Mouse (Mus musculus): Measurements from ENCODE around the gene Ppp1cc. TPM values are rescaled to one million over a fixed set of nuclear protein-coding genes. Genes with fewer than 3 reads are reported as not detected.

The Ppp1cc gene
- total RNA-seq, 1 experiment, result 265 TPM

DNA sequence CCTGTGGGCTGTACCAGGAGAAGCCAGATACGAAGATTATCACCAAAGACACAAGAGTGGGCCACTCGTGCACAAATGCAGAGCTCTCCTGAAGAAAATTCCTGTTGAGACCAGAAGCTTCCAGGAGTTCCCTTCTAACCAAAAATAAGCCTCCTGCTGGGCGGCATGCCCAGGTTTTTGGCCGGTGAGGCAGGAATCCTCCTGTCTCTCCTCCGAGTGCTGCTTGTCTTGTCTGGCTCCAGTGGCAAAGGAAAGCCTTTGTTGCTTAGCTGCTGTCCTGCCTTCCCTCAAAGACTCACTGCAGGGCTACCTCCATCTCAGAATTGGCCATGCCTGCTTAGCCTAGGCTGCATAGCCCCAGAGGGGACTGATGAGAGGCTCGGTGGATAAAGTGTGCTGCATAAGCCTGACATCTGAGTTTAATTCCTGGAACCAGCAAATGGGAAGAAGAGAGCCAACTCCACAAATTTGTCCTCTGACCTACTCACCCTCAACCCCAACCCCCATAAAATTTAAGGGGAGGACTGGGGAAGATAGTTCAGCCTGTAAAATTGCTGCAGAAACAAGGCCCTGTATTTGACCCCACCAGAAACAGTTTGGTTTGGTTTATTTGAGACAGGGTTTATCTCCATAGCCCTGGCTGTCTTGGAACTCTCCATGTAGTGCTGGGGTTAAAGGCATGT, 7.3 kb downstream of the Ppp1cc start:
- no peak for TF ChIP-seq HCFC1 (IDR thresholded peaks at IDR 0.05; ENCODE audit: borderline replicate concordance, insufficient read depth, low read length)
- TF ChIP-seq MAFK (IDR thresholded peaks at IDR 0.05; ENCODE audit: insufficient read depth, low read depth, low read length), result no peak
- no peak for TF ChIP-seq ZNF384 (IDR thresholded peaks at IDR 0.05; ENCODE audit: low read depth, low read length)
- no peak for TF ChIP-seq ZC3H11A (IDR thresholded peaks at IDR 0.05; ENCODE audit: borderline replicate concordance, low read depth, low read length)
- no peak for TF ChIP-seq CHD2 (IDR thresholded peaks at IDR 0.05; ENCODE audit: low read depth, low read length)
- peaks cover 78% of the 10 kb centered on the region for H3K36me3 ChIP-seq (ENCODE audit: control insufficient read depth, insufficient read depth, low read length, poor library complexity, severe bottlenecking)
- no peak overlapping the region for H3K4me3 ChIP-seq (ENCODE audit: insufficient read depth in 1 of 2, low read depth in 1 of 2, low read length in 2 of 2, poor library complexity in 1 of 2, severe bottlenecking in 1 of 2)
- H3K4me1 ChIP-seq (ENCODE audit: control insufficient read depth in 2 of 2, insufficient read depth in 2 of 2, low read length in 2 of 2, poor library complexity in 1 of 2), result peaks cover 4 to 30% of the 10 kb centered on the region in 2 experiments
- no peak for DNase-seq (ENCODE audit: low read depth, low spot score)
- H3K9me3 ChIP-seq (ENCODE audit: control insufficient read depth, insufficient read depth, low read depth, low read length), result no peaks in the 10 kb centered on the region
- in situ Hi-C loops (cut with MboI; ENCODE audit: low sequenced_read_pairs in 2 of 2, unreplicated experiment in 2 of 2), result no loop called here
- H3K9ac ChIP-seq (ENCODE audit: insufficient read depth, low read depth, low read length, poor library complexity, severe bottlenecking), result no peak overlapping the region
- H3K27ac ChIP-seq (ENCODE audit: insufficient read depth, low read depth, low read length, poor library complexity, severe bottlenecking), result no peak overlapping the region

DNA sequence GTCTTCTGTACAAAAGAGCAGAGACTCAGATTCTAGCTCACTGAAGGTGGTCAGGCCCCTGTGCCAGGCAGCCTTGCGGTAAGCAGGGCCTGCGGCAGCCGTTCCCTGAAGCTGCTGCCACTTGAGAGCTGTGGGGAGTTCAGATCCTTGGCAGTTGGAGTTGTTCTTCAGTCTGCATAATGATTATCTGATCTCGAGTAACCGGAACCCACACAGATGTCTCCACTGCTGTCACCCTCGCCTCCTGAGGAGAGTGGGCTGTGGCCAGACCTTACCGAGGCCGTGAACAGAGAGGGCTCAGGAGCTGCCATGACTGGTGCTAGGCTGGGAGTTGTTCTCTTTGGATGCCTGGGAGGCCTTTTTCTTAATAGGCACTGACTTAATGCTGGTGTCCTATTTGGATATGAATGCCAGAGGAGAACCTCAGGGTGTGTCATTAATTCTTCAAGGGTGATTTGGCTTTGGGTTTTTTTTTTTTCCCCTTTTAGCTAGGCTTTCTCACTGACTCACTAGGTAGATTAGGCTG, 8.6 kb downstream of the Ppp1cc start:
- no peak overlapping the region; the same call in 1 of the 2 replicates for H3K9ac ChIP-seq (ENCODE audit: insufficient read depth, low read depth, low read length, poor library complexity, severe bottlenecking)
- peaks cover 80% of the 10 kb centered on the region for H3K36me3 ChIP-seq (ENCODE audit: control insufficient read depth, insufficient read depth, low read length, poor library complexity, severe bottlenecking)
- in situ Hi-C loops (cut with MboI; ENCODE audit: low sequenced_read_pairs in 2 of 2, unreplicated experiment in 2 of 2), result no loop called here
- H3K4me1 ChIP-seq (ENCODE audit: control insufficient read depth in 2 of 2, insufficient read depth in 2 of 2, low read length in 2 of 2, poor library complexity in 1 of 2), result peaks cover 4 to 24% of the 10 kb centered on the region in 2 experiments
- no peak overlapping the region for H3K27ac ChIP-seq (ENCODE audit: insufficient read depth, low read depth, low read length, poor library complexity, severe bottlenecking)
- H3K4me3 ChIP-seq (ENCODE audit: insufficient read depth in 1 of 2, low read depth in 1 of 2, low read length in 2 of 2, poor library complexity in 1 of 2, severe bottlenecking in 1 of 2), result no peak overlapping the region; a peak in 1 of 4 replicates
- H3K9me3 ChIP-seq (ENCODE audit: control insufficient read depth, insufficient read depth, low read depth, low read length), result no peaks in the 10 kb centered on the region
- DNase-seq (ENCODE audit: low read depth, low spot score), result no peak
- TF ChIP-seq HCFC1 (IDR thresholded peaks at IDR 0.05; ENCODE audit: borderline replicate concordance, insufficient read depth, low read length) (no peak), ZC3H11A (IDR thresholded peaks at IDR 0.05; ENCODE audit: borderline replicate concordance, low read depth, low read length) (no peak), CHD2 (IDR thresholded peaks at IDR 0.05; ENCODE audit: low read depth, low read length) (no peak), ZNF384 (IDR thresholded peaks at IDR 0.05; ENCODE audit: low read depth, low read length) (no peak), MAFK (IDR thresholded peaks at IDR 0.05; ENCODE audit: insufficient read depth, low read depth, low read length) (no peak)

DNA sequence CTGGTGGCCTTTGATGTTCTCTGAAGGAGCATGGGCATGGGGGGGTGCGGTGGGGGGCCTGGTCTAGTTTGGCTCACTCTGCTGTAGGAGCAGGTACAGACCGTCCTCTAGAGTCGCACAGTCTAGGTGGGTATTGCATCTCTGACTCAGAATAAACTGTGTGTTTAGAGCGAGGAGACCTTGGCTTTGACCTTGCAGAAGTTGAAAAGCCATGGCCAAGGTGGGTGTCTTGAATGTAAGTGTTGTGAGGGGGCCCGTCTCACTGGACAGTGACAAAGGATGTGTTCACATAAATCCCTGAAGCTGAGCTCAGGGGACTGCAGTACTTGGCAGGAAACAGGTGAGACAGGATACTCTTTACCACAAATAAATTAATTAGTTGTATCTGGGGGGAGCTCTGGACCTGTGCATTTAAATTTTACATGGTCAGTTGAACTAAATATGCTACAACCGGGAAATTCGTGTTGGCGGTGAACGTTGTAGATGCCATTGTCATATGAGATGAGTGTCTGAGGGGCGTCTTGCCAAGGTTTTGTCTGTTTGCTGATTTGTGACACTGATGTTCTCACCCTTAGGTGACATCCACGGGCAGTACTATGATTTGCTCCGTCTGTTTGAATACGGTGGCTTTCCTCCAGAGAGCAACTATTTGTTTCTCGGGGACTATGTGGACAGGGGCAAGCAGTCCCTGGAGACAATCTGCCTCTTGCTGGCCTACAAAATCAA, 10.4 kb downstream of the Ppp1cc start:
- in situ Hi-C loops (cut with MboI; ENCODE audit: low sequenced_read_pairs in 2 of 2, unreplicated experiment in 2 of 2), result no loop called here
- Histone ChIP-seq H3K4me1 (ENCODE audit: control insufficient read depth in 2 of 2, insufficient read depth in 2 of 2, low read length in 2 of 2, poor library complexity in 1 of 2) (peaks cover 4 to 18% of the 10 kb centered on the region in 2 experiments; a peak in 3 of 4 replicates), H3K36me3 (ENCODE audit: control insufficient read depth, insufficient read depth, low read length, poor library complexity, severe bottlenecking) (peaks cover 82% of the 10 kb centered on the region), H3K9ac (ENCODE audit: insufficient read depth, low read depth, low read length, poor library complexity, severe bottlenecking) (no peak overlapping the region), H3K9me3 (ENCODE audit: control insufficient read depth, insufficient read depth, low read depth, low read length) (no peaks in the 10 kb centered on the region), H3K27ac (ENCODE audit: insufficient read depth, low read depth, low read length, poor library complexity, severe bottlenecking) (no peak overlapping the region), H3K4me3 (ENCODE audit: insufficient read depth in 1 of 2, low read depth in 1 of 2, low read length in 2 of 2, poor library complexity in 1 of 2, severe bottlenecking in 1 of 2) (no peak overlapping the region)
- DNase-seq (ENCODE audit: low read depth, low spot score), result no peak
- TF ChIP-seq CHD2 (IDR thresholded peaks at IDR 0.05; ENCODE audit: low read depth, low read length) (no peak), MAFK (IDR thresholded peaks at IDR 0.05; ENCODE audit: insufficient read depth, low read depth, low read length) (no peak), HCFC1 (IDR thresholded peaks at IDR 0.05; ENCODE audit: borderline replicate concordance, insufficient read depth, low read length) (no peak), ZC3H11A (IDR thresholded peaks at IDR 0.05; ENCODE audit: borderline replicate concordance, low read depth, low read length) (no peak), ZNF384 (IDR thresholded peaks at IDR 0.05; ENCODE audit: low read depth, low read length) (no peak)

- TF ChIP-seq MAFK (IDR thresholded peaks at IDR 0.05; ENCODE audit: insufficient read depth, low read depth, low read length) (no peak), ZNF384 (IDR thresholded peaks at IDR 0.05; ENCODE audit: low read depth, low read length) (no peak), HCFC1 (IDR thresholded peaks at IDR 0.05; ENCODE audit: borderline replicate concordance, insufficient read depth, low read length) (no peak), ZC3H11A (IDR thresholded peaks at IDR 0.05; ENCODE audit: borderline replicate concordance, low read depth, low read length) (no peak), CHD2 (IDR thresholded peaks at IDR 0.05; ENCODE audit: low read depth, low read length) (no peak)
- H3K9ac ChIP-seq (ENCODE audit: insufficient read depth, low read depth, low read length, poor library complexity, severe bottlenecking), result no peak overlapping the region; the same call in 1 of the 2 replicates
- in situ Hi-C loops (cut with MboI; ENCODE audit: low sequenced_read_pairs in 2 of 2, unreplicated experiment in 2 of 2), result no loop called here
- peaks cover 0 to 13% of the 10 kb centered on the region in 2 experiments; a peak in 2 of 4 replicates for H3K4me1 ChIP-seq (ENCODE audit: control insufficient read depth in 2 of 2, insufficient read depth in 2 of 2, low read length in 2 of 2, poor library complexity in 1 of 2)
- no peaks in the 10 kb centered on the region for H3K9me3 ChIP-seq (ENCODE audit: control insufficient read depth, insufficient read depth, low read depth, low read length)
- H3K27ac ChIP-seq (ENCODE audit: insufficient read depth, low read depth, low read length, poor library complexity, severe bottlenecking), result no peak overlapping the region; the same call in 1 of the 2 replicates
- H3K4me3 ChIP-seq (ENCODE audit: insufficient read depth in 1 of 2, low read depth in 1 of 2, low read length in 2 of 2, poor library complexity in 1 of 2, severe bottlenecking in 1 of 2), result no peak overlapping the region
- H3K36me3 ChIP-seq (ENCODE audit: control insufficient read depth, insufficient read depth, low read length, poor library complexity, severe bottlenecking), result peaks cover 77% of the 10 kb centered on the region
- no peak for DNase-seq (ENCODE audit: low read depth, low spot score)
Observed at GRCm38 (mm10) chr5:122171058-122171457, 13.0 kb downstream of the Ppp1cc start.
